Mouse (Mus musculus): ENCODE results near the gene Rfpl4.
"Not testable (repeated sequence)": the region's sequence is repeated elsewhere in the genome, so short reads cannot be mapped to it uniquely, and the experiment has no call there.

Rfpl4 gene

DNA sequence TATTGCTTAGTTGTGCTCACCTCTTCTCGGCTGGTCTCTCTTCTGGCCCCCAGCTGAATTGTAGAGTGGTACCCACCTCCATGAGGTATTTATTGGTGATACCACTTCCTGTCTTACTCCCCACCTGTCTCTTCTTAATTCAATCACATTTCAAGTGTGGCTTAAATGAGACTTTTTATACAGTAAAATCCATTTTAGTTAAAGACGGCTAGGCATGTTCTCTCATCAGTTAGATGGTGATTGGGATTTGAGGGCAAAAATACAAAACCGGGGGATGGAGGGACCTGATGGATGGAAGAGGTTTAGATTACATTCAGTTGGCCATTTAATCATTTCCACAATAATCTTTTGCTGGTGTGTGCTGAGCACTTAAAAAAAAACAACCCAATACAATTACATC is at the start of gene Rfpl4:
Gene Rfpl4 (minus strand): TSS at position 101 of the 400 bp plus-strand sequence.
- no peak for DNase-seq (ENCODE audit: low spot score in 2 of 2)

DNA sequence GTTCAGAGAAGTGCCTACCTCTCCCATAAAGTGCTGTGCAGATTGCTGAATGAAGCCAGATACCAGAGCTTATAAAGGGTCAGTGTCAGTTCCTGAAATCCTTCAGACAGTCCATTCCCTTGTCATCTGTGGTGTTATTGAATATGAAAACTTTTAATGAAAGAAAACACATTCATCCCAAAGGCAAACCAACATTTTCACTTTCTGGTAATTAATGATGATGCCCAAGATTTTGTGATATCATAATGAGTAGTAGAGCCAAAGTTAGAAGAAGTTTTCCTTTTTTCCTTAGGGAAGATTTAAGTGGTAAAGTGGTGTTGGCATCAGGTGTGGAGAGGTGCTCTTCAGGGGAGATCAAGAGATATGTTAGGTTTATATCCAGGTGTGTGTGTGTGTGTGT is 32.8 kb upstream of the Rfpl4 start, which contains the start of gene Vmn1r55:
Gene Vmn1r55 (minus strand): TSS at position 101 of the 400 bp plus-strand sequence.
- DNase-seq (ENCODE audit: low spot score in 2 of 2): not testable (repeated sequence)

GRCm38 (mm10) chr7:5125549-5126406 is 9.0 kb upstream of the Rfpl4 start, which contains the start of gene Rasl2-9:
TSS of gene Rasl2-9 (minus strand) at chr7:5125950.
- peak; percentile 73 to 92 for DNase-seq (ENCODE audit: low spot score in 2 of 2)

DNA sequence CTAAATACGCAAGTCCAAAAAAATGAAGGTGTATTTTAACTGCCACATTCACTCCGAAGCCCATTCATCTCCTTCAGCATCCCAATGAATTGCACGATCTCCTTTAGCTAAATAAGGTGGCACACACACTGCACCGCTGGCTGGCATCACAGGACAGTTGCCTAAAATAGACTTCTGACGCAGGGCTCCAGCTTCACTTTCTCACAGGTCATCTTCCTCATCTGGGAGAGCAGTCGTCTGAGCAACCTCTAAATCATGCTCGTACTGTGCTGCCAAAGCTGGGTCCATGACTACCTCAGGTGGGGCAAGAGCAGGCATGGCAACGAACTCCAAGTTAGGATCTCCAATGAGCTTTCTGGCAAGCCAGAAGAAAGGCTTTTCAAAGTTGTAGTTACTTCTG is 8.3 kb upstream of the Rfpl4 start:
- no peak for DNase-seq (ENCODE audit: low spot score in 2 of 2)

DNA sequence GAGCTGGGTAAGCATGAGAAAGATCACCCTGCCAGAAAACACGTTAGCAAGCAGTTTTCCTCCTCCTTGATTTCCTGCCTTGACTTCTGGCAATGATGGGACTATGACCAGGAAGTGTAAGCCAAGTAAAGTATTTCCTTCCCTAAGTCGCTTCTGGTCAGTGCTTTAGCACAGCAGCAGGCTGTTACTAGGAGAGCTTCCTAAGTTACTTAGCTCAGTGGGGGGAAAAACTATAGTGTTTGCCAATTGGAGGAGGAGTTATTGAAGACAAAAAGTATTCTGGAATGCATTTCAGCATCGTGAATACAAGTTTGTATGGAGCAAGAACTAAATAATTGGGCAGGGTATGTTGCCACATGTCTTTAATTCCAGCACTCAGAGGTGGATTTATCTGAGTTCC is 4.0 kb downstream of the Rfpl4 start:
- no peak for DNase-seq (ENCODE audit: low spot score in 2 of 2)

DNA sequence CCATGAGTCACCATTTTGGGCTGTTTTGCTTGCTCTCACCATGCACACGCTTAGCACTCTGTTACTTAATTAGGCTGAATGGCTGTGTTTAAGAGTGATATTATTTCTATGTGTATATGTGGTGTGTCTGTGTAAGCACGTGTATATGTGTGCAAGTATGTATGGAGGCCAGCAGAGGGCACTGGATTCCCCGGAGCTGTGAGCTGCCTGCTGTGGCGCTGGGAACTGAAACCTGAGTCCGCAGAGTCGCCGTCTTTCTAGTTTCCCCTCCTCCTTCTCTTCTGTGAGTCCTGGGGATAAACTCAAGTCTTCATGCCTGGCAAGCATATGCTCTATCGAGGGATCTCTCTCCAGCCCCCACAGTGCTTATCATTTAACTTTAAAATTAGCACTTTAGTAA is 7.4 kb downstream of the Rfpl4 start:
- DNase-seq (ENCODE audit: low spot score in 2 of 2): no peak

- no peak for DNase-seq (ENCODE audit: low spot score in 2 of 2)
Measured at GRCm38 (mm10) chr7:5108272-5108671, 8.5 kb downstream of the Rfpl4 start.

DNA sequence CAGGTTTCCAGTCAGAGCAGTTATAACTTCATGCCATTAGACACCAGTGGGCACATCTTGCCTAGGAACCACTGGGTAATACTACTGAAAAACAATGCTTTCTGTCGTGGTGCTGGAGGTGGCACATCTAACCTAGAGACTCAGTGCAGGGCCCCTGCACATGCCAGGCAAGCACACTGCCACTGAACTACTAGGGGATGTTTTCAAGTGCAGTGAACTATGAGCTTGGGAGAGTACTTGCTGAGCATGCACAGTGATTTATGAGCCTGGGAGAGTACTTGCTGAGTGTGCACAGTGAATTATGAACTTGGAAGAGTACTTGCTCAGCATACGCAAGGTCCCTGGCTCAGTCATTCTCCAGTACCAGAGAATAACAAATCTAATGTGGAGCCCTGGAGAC is 14.2 kb downstream of the Rfpl4 start:
- peak in 1 of 2 experiments; percentile 51 for DNase-seq (ENCODE audit: low spot score in 2 of 2)

GRCm38 (mm10) chr7:5101066-5101663 is 15.6 kb downstream of the Rfpl4 start:
- DNase-seq (ENCODE audit: low spot score in 2 of 2): peak in 1 of 2 experiments; percentile 45

DNA sequence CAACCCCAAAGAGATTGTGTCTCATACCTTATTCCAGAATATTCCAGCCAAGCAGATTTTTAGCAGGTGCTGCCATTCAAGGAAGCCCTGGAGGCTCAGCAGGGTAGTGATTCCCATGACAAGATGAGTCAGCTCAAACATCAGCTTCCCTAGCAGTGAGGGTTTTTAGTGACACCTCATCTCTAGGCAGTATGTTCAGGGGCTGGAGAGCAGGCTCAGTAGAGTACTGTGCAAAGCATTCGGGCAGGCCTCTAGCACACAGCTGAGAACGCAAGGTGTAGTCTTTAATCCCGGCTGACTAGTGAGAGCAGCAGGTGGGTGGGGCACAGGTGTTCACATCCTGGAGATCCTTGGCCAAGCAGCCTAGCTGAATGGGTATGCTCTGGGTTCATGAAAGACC is 17.0 kb downstream of the Rfpl4 start:
- no peak for DNase-seq (ENCODE audit: low spot score in 2 of 2)

DNA sequence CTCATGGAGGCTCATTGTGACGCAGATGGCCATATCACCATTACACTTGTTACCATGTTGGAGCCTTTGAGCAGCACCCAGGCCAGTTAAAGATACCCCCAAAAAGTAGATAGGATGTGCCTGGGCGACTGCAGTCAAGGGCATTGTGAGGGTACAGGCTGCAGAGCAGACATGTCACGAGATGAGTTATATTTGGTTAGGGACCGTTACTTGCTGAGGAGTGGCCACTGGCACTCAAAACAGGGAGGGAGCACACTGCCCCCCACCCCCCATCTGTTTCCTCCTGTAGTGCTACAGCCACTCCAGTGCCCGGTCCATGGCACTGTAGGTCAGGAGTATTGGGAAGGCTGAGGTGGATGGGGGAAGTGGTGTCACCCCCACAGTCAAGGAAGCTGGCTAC is 18.0 kb downstream of the Rfpl4 start:
- DNase-seq (ENCODE audit: low spot score in 2 of 2): no peak

GRCm38 (mm10) chr7:5092831-5093510 is 23.8 kb downstream of the Rfpl4 start:
- no peak for DNase-seq (ENCODE audit: low spot score in 2 of 2)

- DNase-seq (ENCODE audit: low spot score in 2 of 2): no peak
Measured at GRCm38 (mm10) chr7:5092381-5092780, 24.4 kb downstream of the Rfpl4 start.

GRCm38 (mm10) chr7:5091008-5091728 is 25.6 kb downstream of the Rfpl4 start:
- no peak for DNase-seq (ENCODE audit: low spot score in 2 of 2)

DNA sequence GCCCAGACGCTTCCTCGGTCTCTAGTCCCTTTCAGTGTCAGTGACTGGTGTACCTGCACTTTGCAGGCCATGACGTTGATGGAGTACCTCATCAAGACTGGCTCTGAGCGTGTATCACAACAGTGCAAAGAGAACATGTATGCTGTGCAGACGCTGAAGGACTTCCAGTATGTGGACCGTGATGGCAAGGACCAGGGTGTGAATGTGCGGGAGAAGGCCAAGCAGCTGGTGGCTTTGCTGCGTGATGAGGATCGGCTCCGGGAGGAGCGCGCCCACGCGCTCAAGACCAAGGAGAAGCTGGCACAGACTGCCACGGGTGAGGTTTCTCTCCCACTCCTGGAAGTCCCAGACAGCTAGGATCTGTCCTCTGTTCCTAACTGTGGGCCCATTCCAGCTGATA is 26.9 kb downstream of the Rfpl4 start:
- no peak for DNase-seq (ENCODE audit: low spot score in 2 of 2)

DNA sequence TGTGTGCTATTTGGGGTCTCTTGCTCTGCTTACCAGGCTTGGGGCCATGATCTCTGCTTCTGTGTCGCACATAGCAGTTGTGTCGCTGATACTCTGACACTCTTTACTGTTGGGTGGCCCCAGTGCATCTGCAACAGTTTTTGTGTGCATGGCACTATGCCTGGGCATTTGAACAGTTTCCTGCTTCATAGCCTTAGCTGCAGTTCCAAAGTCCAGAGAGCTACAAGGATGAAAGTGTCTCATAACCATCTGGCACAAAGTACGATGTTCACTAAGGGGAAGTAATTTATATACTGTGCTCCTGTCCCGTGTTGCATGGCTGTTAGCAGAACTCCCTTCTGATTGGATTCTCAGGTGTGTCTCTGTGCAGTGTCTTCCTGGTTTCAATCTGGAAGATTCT is 28.9 kb downstream of the Rfpl4 start:
- no peak for DNase-seq (ENCODE audit: low spot score in 2 of 2)

DNA sequence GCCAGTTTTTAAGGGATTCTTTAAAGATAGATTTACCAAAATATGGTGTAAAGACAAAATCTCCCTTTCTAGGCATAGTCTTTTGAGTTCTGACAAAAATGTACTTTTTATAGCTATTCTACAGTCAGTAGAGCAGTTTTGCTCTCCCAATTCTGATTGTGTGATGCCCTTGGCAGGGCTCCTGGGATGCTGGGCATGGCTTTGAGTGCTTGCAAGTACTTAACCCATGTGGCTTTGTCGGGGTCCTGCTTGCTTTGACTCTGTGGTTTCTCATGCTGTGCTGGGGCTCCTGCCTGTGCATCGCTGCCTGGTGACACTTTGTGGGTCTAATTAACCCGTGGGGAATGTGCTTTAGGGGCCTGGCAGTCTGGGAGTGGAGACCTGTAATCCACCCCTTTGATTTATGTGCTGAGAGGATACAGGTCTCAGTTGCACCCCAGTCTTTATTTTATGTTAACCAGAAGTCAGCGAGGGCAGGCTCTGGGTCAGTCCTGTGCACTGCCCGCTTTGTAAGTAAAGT is 29.8 kb downstream of the Rfpl4 start:
- no peak for DNase-seq (ENCODE audit: low spot score in 2 of 2)

- DNase-seq (ENCODE audit: low spot score in 2 of 2): no peak
Measured at GRCm38 (mm10) chr7:5085512-5085911, 31.2 kb downstream of the Rfpl4 start.

DNA sequence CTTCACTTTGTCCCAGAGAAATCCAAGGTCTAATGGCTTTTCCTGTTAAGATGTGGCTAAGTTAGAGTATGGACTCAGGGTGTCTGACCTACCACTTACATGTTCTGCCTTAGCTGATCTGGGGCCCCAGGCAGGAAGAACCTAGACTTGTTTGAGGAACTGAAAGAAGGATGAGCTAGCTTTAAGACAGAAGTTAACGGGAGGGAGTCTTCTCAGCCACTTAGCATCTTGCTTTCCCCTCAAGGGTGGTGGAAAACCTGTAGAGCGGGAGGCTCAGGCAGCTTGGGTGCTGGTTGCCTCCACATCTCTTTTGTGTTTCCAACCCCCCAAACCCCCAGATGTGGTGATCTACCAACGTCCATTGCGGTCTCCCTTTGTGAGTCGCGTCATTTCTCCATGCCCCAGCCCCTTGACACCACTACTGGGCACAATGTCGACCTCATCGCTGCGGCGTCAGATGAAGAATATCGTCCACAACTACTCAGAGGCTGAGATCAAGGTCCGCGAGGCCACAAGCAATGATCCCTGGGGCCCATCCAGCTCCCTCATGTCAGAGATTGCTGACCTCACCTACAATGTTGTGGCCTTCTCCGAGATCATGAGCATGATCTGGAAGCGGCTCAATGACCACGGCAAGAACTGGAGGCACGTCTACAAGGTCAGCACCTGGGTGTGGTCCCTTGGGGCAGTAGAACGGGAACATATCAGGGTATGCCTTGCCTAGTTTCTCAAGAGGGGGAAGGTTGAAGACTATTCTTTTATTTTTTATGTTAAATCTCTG is 33.2 kb downstream of the Rfpl4 start:
- DNase-seq (ENCODE audit: low spot score in 2 of 2): no peak

- DNase-seq (ENCODE audit: low spot score in 2 of 2): no peak
Measured at GRCm38 (mm10) chr7:5081939-5082338, 34.8 kb downstream of the Rfpl4 start.

DNA sequence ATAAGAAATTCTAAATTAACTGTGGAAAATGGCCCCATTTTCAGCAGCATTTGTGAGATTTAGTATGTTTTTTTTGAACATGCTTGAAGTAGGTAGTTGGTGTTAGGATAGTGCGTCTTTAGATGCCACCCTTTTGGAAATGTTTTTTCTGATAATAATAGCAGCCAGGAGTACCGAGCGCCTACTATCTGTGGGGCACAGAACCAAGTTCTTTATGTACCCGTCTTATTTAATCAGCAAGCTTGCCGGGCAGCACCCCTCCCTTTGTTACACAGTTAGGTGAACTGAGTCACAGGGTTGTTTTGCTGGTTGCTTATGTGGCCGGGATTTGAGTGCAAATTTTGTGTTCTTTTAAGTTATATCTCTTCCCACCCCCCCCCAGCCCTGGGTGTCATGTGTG is 35.5 kb downstream of the Rfpl4 start:
- DNase-seq (ENCODE audit: low spot score in 2 of 2): peak in 1 of 2 experiments; percentile 40
